Mouse (Mus musculus) brain, embryonic 18.5 days (tissue): ENCODE measurements around the gene Zfp524.
A peak's percentile ranks its signal among the peaks of the same experiment; 100 is the strongest.

Experiments used
- DNase-seq: peaks from one replicate; pipeline ENCODE4 v3.0.0-alpha.2; 2012; ENCODE audit warnings: low read depth, low spot score

The Zfp524 gene

GRCm38 (mm10) chr7:5047313-5047712 is 33.1 kb downstream of the Zfp524 start:
- DNase-seq: no peak

GRCm38 (mm10) chr7:5051193-5052192 is 37.3 kb downstream of the Zfp524 start, which contains the start of gene Zfp580:
TSS of gene Zfp580 (plus strand) at chr7:5051538.
- no peak for DNase-seq

DNA sequence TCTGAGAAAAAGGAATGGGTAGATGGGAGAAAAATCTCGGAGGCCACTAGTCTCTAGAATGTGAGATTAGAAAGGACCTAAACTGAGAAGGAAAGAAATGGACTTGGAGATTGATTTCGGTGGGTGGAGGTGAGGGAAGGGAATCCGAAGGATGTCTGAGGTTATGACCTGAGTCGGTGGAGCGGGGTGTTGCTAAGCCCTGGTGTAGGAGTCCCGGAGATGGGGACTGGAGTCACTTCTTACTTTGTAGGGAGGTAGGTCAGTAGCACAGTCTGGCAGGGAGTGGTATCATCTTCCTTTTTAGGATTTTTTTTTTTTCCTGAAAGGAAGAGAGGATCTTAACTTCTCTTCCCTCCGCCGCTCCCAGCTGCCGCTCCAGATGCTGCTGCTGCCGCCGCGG is 38.2 kb downstream of the Zfp524 start:
- no peak for DNase-seq

DNA sequence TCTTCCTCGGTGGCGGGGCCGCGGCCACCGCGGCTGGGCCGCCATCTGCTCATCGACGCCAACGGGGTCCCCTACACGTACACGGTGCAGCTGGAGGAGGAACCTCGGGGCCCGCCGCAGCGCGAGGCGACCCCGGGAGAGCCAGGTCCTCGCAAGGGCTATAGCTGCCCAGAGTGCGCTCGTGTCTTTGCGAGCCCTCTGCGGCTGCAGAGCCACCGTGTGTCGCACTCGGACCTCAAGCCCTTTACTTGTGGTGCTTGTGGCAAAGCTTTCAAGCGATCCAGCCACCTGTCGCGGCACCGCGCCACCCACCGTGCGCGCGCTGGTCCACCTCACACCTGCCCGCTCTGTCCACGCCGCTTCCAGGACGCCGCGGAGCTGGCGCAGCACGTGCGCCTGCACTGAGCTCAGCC is 38.7 kb downstream of the Zfp524 start:
- DNase-seq: no peak

- DNase-seq: no peak
Observed at GRCm38 (mm10) chr7:5053456-5054179, 39.4 kb downstream of the Zfp524 start.

DNA sequence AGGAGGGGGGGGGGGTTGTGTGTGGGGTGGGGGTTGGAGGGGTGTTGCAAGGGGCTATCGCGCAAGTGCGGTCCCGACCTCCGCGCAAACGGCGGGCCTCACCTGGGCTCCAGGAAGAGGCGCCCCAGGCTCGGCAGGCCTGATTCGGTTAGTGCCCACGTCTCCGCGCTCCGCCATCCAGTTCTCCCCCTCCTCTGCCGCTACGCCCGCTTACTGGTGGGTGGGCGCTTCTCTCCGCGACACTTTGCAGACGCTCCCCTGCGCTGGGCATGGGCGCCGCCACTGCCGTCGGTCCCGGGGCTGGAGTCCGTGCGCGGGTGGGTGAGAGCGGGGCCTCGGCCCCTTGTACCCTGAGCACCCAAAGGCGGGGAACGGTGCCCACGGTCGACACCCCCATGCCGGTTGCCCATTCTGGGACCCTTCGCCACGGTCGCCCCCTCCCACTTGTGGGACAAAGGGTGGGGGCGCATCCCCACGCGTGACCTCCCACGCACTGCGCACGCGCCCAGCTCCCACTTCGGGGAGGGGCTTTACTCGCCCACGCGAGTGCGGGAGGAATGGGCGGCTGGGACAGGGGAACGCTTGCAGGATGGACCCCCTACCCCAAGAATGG is 42.5 kb downstream of the Zfp524 start:
- DNase-seq: no peak

GRCm38 (mm10) chr7:5057381-5057780 is 43.2 kb downstream of the Zfp524 start:
- no peak for DNase-seq

- no peak for DNase-seq
Observed at GRCm38 (mm10) chr7:5057804-5058203, 43.6 kb downstream of the Zfp524 start.

DNA sequence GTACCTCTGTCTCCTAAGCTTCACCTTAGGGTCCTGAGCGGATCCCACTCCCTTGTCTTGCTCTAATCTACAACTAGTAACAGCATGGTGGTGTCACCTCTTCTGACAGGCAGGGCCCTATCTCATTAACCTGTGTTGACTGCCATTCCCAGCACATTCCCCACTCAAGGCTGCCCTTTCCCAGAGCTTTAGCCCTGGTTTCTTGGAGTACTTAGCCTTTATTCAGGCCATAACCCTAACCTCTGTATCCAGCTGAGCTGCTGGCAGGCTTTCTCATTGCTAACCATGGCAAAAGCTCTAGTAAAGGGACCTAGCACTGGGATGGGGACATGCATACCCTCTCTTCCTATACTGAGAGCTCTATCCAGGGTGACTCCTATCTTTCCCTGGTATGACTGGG is 44.4 kb downstream of the Zfp524 start:
- DNase-seq: no peak

- no peak for DNase-seq
Observed at GRCm38 (mm10) chr7:5059421-5059820, 45.2 kb downstream of the Zfp524 start.

DNA sequence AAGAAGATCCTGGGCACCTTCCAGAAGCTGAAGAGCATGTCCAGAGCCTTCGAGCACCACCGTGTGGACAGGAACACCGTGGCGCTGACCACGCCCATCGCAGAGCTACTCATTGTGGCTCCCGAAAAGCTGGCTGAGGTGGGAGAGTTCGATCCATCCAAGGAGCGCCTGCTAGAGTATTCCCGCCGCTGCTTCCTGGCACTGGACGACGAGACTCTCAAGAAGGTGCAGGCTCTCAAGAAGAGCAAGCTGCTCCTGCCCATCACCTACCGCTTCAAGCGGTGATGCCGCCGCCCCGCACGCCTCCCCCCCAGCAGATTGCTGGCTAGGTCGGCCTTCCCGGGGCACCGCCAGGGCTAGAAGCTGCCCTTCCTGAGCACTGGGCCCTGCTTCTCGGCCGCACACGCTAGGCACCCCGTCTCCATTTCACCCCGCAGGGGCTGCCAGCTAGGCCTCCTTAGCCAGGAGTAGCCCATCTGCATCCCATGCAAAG is 46.1 kb downstream of the Zfp524 start:
- DNase-seq: no peak

GRCm38 (mm10) chr7:5060944-5061773 is 46.9 kb downstream of the Zfp524 start:
- peak; percentile 97 for DNase-seq

DNA sequence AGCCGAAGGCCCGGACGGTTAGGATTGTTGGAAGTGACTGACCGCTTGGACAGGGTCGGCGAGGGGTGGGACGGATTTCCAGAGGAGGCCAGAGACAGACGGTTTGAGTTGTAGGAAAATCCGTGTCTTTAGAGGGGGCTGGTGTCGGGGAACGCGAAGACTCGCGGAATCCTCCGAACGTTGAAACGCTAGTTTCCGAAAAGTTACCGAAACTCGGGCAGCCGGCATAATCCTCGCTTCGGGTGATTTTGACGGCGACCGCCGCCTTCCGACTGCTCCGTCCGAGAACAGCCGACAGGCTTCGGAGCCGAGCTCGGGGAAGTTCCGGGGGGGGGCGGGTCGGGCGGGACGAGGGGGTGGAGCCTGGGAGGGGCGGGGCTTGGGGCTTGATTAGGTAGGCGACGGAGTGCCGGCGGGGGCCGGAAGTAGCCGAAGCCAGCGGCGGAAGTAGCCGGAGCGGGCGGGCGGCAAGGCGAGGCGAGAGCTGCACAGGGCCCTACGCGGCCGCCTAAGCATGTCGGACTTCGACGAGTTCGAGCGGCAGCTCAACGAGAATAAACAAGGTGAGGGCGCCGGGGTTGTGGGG is 47.7 kb downstream of the Zfp524 start, which contains the start of gene U2af2:
U2af2 (plus strand) TSS at position 370 of the 586 bp plus-strand sequence.
- DNase-seq: peak; percentile 84

DNA sequence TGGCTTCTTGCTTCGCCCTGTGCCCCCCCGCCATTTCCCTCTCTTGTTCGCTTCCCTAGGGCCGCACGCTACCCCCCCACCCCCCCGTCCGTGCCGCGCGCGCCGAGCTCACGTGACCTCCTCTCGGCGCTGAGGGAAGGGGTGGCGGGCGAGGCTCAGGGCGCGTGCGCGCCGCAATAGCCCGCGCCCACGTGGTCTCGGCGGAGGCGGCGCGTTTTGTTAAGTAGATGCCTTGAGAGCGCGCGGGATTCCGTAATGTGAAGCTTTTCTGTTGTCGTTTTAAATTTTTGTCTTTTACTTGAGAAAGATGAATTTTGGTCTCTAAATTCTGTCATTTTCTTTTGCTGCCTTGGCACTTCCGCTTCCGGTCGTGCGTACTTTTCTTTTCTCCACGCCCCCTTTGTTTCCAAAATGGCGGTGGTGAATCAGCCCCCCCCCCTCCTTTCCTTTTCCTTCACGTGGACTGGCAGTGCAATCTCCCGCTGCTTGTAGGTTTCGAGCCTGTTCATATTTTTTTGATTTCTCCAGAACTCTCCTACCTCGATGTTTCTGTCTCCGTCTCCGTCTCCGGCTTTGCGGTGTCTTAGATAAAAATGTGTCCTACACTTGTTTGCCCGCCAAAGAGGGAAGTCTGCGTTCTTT is 48.3 kb downstream of the Zfp524 start:
- peak; percentile 61 for DNase-seq

DNA sequence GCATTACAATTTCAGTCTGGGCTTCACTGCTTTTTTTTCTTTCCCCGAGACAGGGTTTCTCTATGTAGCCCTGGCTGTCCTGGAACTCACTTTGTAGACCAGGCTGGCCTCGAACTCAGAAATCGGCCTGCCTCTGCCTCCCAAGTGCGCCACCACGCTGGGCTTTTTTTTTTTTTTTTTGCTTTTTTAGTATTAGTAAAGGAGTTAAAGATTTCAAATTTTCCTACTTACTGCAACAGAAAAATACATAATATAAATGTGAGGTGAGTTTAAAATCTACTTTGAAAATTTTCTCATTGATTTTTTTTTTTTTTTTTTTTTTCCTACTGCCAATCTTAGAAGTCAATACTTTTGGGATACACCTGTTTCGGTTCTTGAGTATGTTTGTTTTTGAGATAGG is 50.7 kb downstream of the Zfp524 start:
- no peak for DNase-seq
